Mouse (Mus musculus) forebrain, postnatal 0 days (tissue): ENCODE results near the gene Ypel3. TPM values are rescaled to one million over a fixed set of nuclear protein-coding genes. Genes with fewer than 3 reads are reported as not detected.

Experiments
- ATAC-seq: fragments of 200-750 bp; cut with Nextera tagmentation; 2 replicates; pipeline ENCODE4 v1.8.0; 2017; ENCODE audit warnings: mild to moderate bottlenecking, moderate library complexity
- DNase-seq: peaks from one replicate; pipeline ENCODE4 v3.0.0-alpha.2; 2015
- H3K27ac ChIP-seq: fragments of 300-500 bp; sonication (generic); 2 replicates; pipeline ENCODE4 v1.5.1; 2014; ENCODE audit warnings: low read depth, mild to moderate bottlenecking, antibody characterized with exemption, low read length, moderate library complexity, mixed read lengths
- H3K27me3 ChIP-seq: fragments of 300-500 bp; sonication (generic); 2 replicates; pipeline ENCODE4 v1.6.1; 2014; ENCODE audit warnings: mild to moderate bottlenecking, low read length, mixed read lengths; ENCODE audit not compliant: insufficient read depth
- H3K36me3 ChIP-seq: fragments of 300-500 bp; sonication (generic); 2 replicates; pipeline ENCODE4 v1.6.1; 2014; ENCODE audit warnings: mild to moderate bottlenecking, moderate library complexity; ENCODE audit not compliant: insufficient read depth
- H3K4me1 ChIP-seq: fragments of 300-500 bp; sonication (generic); 2 replicates; pipeline ENCODE4 v1.6.1; 2014; ENCODE audit warnings: antibody characterized with exemption; ENCODE audit not compliant: insufficient read depth
- H3K4me2 ChIP-seq: fragments of 300-500 bp; sonication (generic); 2 replicates; pipeline ENCODE4 v1.6.1; 2014; ENCODE audit warnings: low read depth, mild to moderate bottlenecking, moderate library complexity
- H3K4me3 ChIP-seq: fragments of 300-500 bp; sonication (generic); 2 replicates; pipeline ENCODE4 v1.5.1; 2014; ENCODE audit warnings: low read depth, low read length, mixed read lengths
- H3K9ac ChIP-seq: fragments of 300-500 bp; sonication (generic); 2 replicates; pipeline ENCODE4 v1.6.1; 2014; ENCODE audit warnings: mild to moderate bottlenecking
- H3K9me3 ChIP-seq: fragments of 300-500 bp; sonication (generic); 2 replicates; pipeline ENCODE4 v1.6.1; 2016; ENCODE audit warnings: low read length
- CTCF ChIP-seq: sonication (generic); IDR thresholded peaks from 2 replicates; pipeline ENCODE4 v1.5.1; 2016; ENCODE audit warnings: antibody characterized with exemption, control low read depth, low read depth
- WGBS: fragments of 180-500 bp; shearing (Covaris S2); extraction: QIAGEN DNeasy Blood & Tissue Kit; methylation state at CpG from one replicate; pipeline ENCODE4 v1.1.7; 2014; 5-methylcytosine and 5-hydroxymethylcytosine counted together
- polyA plus RNA-seq: library from polyadenylated mRNA; unstranded; fragments of >200 nt; fragmentation: Nextera tagmentation; extraction: Ambion mirVana; gene quantifications from 2 replicates; pipeline ENCODE4 v1.2.1, GENCODE M21; 2015
- total RNA-seq: library from RNA; depleted of rRNA; stranded (reverse); fragments of >200 nt; gene quantifications from 2 replicates; pipeline ENCODE4 v1.2.3, GENCODE M21; 2014

Gene Ypel3
- total and polyA plus RNA-seq, 2 experiments from 2014 or later: 162 to 223 TPM

- peak overlapping the region; percentile 81 for H3K4me3 ChIP-seq
- WGBS: 5% methylated on average over 40 of the region's 40 CpGs
- H3K27me3 ChIP-seq: no peaks in the 10 kb centered on the region
- ATAC-seq: peak; percentile 10
- peak overlapping the region; percentile 95 for H3K27ac ChIP-seq
- peaks cover 30% of the 10 kb centered on the region for H3K36me3 ChIP-seq
- no peak for DNase-seq
- no peak for TF ChIP-seq CTCF
- H3K9me3 ChIP-seq: no peaks in the 10 kb centered on the region
- peaks cover 7% of the 10 kb centered on the region for H3K4me1 ChIP-seq
- H3K4me2 ChIP-seq: peak overlapping the region; percentile 77
- H3K9ac ChIP-seq: peak overlapping the region; percentile 81
Observed at GRCm38 (mm10) chr7:126798127-126799049, 21.6 kb downstream of the Ypel3 start.

- WGBS: 2% methylated on average over 35 of the region's 36 CpGs
- Histone ChIP-seq H3K27me3 (no peaks in the 10 kb centered on the region), H3K9me3 (no peaks in the 10 kb centered on the region), H3K4me1 (peaks cover 7% of the 10 kb centered on the region), H3K9ac (peak overlapping the region; percentile 81), H3K4me3 (peak overlapping the region; percentile 81), H3K4me2 (peak overlapping the region; percentile 77), H3K36me3 (peaks cover 29% of the 10 kb centered on the region), H3K27ac (peak overlapping the region; percentile 95)
- DNase-seq: peak; percentile 96
- ATAC-seq: peak; percentile 97
- TF ChIP-seq CTCF: peak; percentile 50
Observed at GRCm38 (mm10) chr7:126799050-126799467, 22.3 kb downstream of the Ypel3 start.

DNA sequence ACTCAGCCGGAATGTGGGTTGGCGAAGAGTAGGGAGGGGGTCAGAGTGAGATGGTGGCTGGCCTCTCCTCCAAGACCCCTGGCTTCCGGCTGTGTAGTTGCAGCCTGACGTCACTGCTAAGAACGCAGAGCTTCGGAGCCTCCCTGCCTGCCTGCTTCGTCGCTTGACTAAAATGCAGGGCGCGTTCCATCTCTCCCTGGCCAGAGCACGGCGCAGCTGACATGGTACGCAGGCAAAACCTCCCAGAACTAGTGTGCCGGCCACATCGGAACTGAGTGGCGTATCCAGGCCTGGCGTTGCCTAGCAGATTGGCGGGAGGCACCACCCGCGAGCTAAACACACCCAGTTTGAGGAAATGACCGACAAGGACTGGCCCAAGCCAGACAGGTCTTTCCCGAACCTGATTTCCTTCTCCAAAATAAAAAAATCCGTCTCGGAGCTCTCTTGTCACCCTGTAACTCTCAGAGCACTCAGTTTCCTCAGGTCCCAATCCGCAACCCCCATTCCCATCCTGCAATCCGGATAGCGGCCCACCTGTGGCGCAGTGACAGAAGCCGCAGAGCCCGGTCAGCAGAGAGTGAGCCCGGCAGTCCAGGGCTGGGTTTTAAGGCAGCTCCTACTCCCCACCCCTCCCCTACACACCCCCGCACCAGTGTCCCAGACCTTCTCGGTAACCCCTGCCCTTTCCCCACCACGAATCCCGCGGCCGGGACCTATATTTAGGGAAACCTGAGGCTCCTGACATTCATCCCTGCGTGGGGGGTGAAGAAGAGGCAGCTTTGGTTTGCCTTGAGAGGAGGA is 22.9 kb downstream of the Ypel3 start:
- no peaks in the 10 kb centered on the region for H3K9me3 ChIP-seq
- ATAC-seq (peak; percentile 93), DNase-seq (peak; percentile 92)
- H3K27ac ChIP-seq: peak overlapping the region; percentile 95
- H3K27me3 ChIP-seq: no peaks in the 10 kb centered on the region
- peak; percentile 56 for TF ChIP-seq CTCF
- 2% methylated on average over 38 of the region's 38 CpGs for WGBS
- peak overlapping the region; percentile 81 for H3K9ac ChIP-seq
- peaks cover 29% of the 10 kb centered on the region for H3K36me3 ChIP-seq
- peaks cover 7% of the 10 kb centered on the region for H3K4me1 ChIP-seq
- H3K4me2 ChIP-seq: peak overlapping the region; percentile 77
- peak overlapping the region; percentile 81 for H3K4me3 ChIP-seq

DNA sequence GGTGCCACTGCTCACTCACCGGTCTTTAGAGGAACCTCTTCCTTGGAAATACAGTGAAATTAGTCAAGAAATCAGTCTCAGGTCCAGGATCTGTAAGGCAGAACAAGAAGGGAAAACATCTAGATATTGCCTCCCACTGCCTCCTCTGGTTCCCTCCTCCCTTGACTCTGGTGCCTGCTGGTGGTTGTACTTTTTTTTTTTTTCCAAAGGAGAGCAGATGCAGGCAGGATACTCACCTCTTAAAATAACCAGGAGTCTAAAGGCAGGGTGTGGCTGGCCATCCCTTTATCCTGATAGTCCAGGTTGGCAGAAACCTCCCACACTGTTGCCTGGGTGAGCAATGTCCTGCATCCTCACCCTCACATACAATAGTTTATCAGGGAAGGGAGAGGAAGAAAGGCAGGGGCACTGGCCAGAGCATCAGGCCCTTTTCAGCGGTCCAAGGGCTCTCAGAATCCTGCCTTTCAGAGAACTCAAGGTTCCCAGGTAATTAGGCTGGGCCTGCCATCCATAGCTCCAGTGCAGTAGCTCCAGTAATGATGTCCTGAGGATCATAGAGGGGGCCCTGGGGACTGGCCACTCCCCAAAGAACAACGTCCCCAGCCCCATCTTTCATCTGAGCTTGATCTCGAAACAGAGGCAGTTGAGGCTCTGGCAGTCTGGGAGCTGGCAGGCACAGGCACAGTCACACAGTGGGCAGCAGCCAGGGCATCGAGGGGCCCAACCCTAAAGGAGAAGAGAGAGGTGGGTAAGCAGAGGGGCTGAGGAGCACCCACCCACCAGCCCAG is 23.7 kb downstream of the Ypel3 start:
- Histone ChIP-seq H3K27ac (peak overlapping the region; percentile 95), H3K4me2 (peak overlapping the region; percentile 77), H3K9me3 (no peaks in the 10 kb centered on the region), H3K4me3 (peak overlapping the region; percentile 81), H3K9ac (peak overlapping the region; percentile 81), H3K4me1 (peaks cover 7% of the 10 kb centered on the region), H3K27me3 (no peaks in the 10 kb centered on the region), H3K36me3 (peaks cover 21% of the 10 kb centered on the region)
- no peak for TF ChIP-seq CTCF
- ATAC-seq (no peak), DNase-seq (no peak)
- 37% methylated on average over 5 of the region's 5 CpGs for WGBS

GRCm38 (mm10) chr7:126801057-126801422 is 24.3 kb downstream of the Ypel3 start:
- H3K4me2 ChIP-seq: no peak overlapping the region
- no peak for DNase-seq
- TF ChIP-seq CTCF: no peak
- no peak overlapping the region for H3K9ac ChIP-seq
- H3K27ac ChIP-seq: no peak overlapping the region
- no peaks in the 10 kb centered on the region for H3K9me3 ChIP-seq
- H3K27me3 ChIP-seq: no peaks in the 10 kb centered on the region
- H3K36me3 ChIP-seq: peaks cover 15% of the 10 kb centered on the region
- 93% methylated on average over 16 of the region's 16 CpGs for WGBS
- H3K4me3 ChIP-seq: no peak overlapping the region
- no peak for ATAC-seq
- H3K4me1 ChIP-seq: peaks cover 7% of the 10 kb centered on the region

- no peak for TF ChIP-seq CTCF
- H3K9ac ChIP-seq: no peak overlapping the region
- H3K9me3 ChIP-seq: no peaks in the 10 kb centered on the region
- no peak overlapping the region for H3K27ac ChIP-seq
- H3K36me3 ChIP-seq: peaks cover 8% of the 10 kb centered on the region; the same call in 1 of the 2 replicates
- no peaks in the 10 kb centered on the region for H3K27me3 ChIP-seq
- WGBS: 89% methylated on average over 11 of the region's 11 CpGs
- peaks cover 7% of the 10 kb centered on the region for H3K4me1 ChIP-seq
- no peak overlapping the region for H3K4me3 ChIP-seq
- no peak for ATAC-seq
- H3K4me2 ChIP-seq: no peak overlapping the region
- DNase-seq: no peak
Observed at GRCm38 (mm10) chr7:126802134-126802889, 25.6 kb downstream of the Ypel3 start.
